Mouse (Mus musculus): ENCODE measurements at regions not wholly inside any gene's neighbourhood (a gene's known extent, or its start where the extent isn't known, plus 50 kb on each side); places are given as distances from the start of the nearest gene placed in this dataset.

- no peak for DNase-seq
Measured at GRCm38 (mm10) chr3:148324911-148325621, 665.3 kb downstream of the Adgrl2 start.

GRCm38 (mm10) chr3:148321894-148322293 lies 668.5 kb downstream of the Adgrl2 start:
- no peak for DNase-seq

GRCm38 (mm10) chr3:148316198-148316597 lies 674.2 kb downstream of the Adgrl2 start:
- no peak for DNase-seq

GRCm38 (mm10) chr3:148315286-148315685 lies 675.1 kb downstream of the Adgrl2 start:
- DNase-seq: no peak

- no peak for DNase-seq
Measured at GRCm38 (mm10) chr3:148295515-148295914, 694.8 kb downstream of the Adgrl2 start.

- no peak for DNase-seq
Measured at GRCm38 (mm10) chr3:148278978-148279377, 711.4 kb downstream of the Adgrl2 start.

GRCm38 (mm10) chr3:148272159-148272848 lies 718.1 kb downstream of the Adgrl2 start:
- no peak for DNase-seq

- no peak for DNase-seq
Measured at GRCm38 (mm10) chr3:148268812-148269211, 721.5 kb downstream of the Adgrl2 start.

GRCm38 (mm10) chr3:148259211-148259610 lies 731.1 kb downstream of the Adgrl2 start:
- DNase-seq: no peak

GRCm38 (mm10) chr3:148248617-148249016 lies 741.7 kb downstream of the Adgrl2 start:
- peak; percentile 0 to 2 for DNase-seq

GRCm38 (mm10) chr3:148246786-148247185 lies 743.6 kb downstream of the Adgrl2 start:
- DNase-seq: no peak

- no peak for DNase-seq
Measured at GRCm38 (mm10) chr3:148238093-148238492, 752.3 kb downstream of the Adgrl2 start.

GRCm38 (mm10) chr3:148237555-148237954 lies 752.8 kb downstream of the Adgrl2 start:
- no peak for DNase-seq

- DNase-seq: no peak
Measured at GRCm38 (mm10) chr3:148233616-148234015, 756.7 kb downstream of the Adgrl2 start.

GRCm38 (mm10) chr3:148229192-148229591 lies 761.2 kb downstream of the Adgrl2 start:
- DNase-seq: no peak

GRCm38 (mm10) chr3:148228002-148228707 lies 762.2 kb downstream of the Adgrl2 start:
- no peak for DNase-seq

GRCm38 (mm10) chr3:148220826-148221225 lies 769.5 kb downstream of the Adgrl2 start:
- DNase-seq: no peak

GRCm38 (mm10) chr3:148220024-148220590 lies 770.2 kb downstream of the Adgrl2 start:
- DNase-seq: no peak

GRCm38 (mm10) chr3:148202148-148202547 lies 788.2 kb downstream of the Adgrl2 start:
- DNase-seq: no peak

GRCm38 (mm10) chr3:148186704-148187103 lies 803.7 kb downstream of the Adgrl2 start:
- DNase-seq: no peak

- no peak for DNase-seq
Measured at GRCm38 (mm10) chr3:148167556-148167955, 822.8 kb downstream of the Adgrl2 start.

GRCm38 (mm10) chr3:148159059-148159458 lies 831.3 kb downstream of the Adgrl2 start:
- DNase-seq: no peak

GRCm38 (mm10) chr3:148158533-148158932 lies 831.8 kb downstream of the Adgrl2 start:
- no peak for DNase-seq

All from kidney, adult 8-10 months (tissue).